ENCODE assay signal across 25 mouse cellular contexts in genomic region chr12:26543463-26543862, GRCm38 (mm10).
"Had no signal": no experiment of that assay in that cellular context is flagged by ENCODE, and none has a peak within 500 bp of the region (broad histone marks: within the 10 kb centered on the region; RNA-seq: fewer than 3 reads in every experiment).

No protein-coding gene starts in this region.

- H3K27me3 ChIP-seq: hindbrain, embryonic 12.5 days; kidney, embryonic 15.5 days; limb, embryonic 13.5 days; limb, embryonic 15.5 days had no signal

- H3K9ac ChIP-seq: forebrain, postnatal 0 days; heart, embryonic 13.5 days; heart, embryonic 15.5 days; hindbrain, embryonic 12.5 days; hindbrain, embryonic 14.5 days; kidney, embryonic 15.5 days; limb, embryonic 13.5 days; limb, embryonic 15.5 days had no signal

- H3K4me3 ChIP-seq: heart, embryonic 10.5 days; heart, embryonic 13.5 days; heart, embryonic 15.5 days; hindbrain, embryonic 12.5 days; kidney, embryonic 15.5 days; limb, embryonic 13.5 days; limb, embryonic 15.5 days had no signal

- H3K9me3 ChIP-seq: heart, embryonic 15.5 days; hindbrain, embryonic 12.5 days; kidney, embryonic 15.5 days; limb, embryonic 15.5 days had no signal

- H3K36me3 ChIP-seq: heart, embryonic 10.5 days; heart, embryonic 13.5 days; heart, embryonic 15.5 days; hindbrain, embryonic 12.5 days; kidney, embryonic 15.5 days; limb, embryonic 13.5 days; limb, embryonic 15.5 days had no signal

- DNase-seq: forebrain, postnatal 0 days; gastrocnemius, postnatal 14 days; gastrocnemius, postnatal 36 days; heart, adult 18-20 months; heart, postnatal 14 days; heart, postnatal 36 days; kidney, adult 11 months; kidney, adult 2 months; kidney, adult 9 months; kidney, postnatal 14 days; kidney, postnatal 36 days; layer of hippocampus, adult 9-11 months; layer of hippocampus, postnatal 36 days; left cerebral cortex, postnatal 4 days had no signal

- ATAC-seq: forebrain, postnatal 0 days; hindbrain, postnatal 0 days; intestine, embryonic 16.5 days had no signal

- H3K4me1 ChIP-seq: kidney, embryonic 15.5 days; limb, embryonic 13.5 days; limb, embryonic 15.5 days had no signal

- H3K4me2 ChIP-seq: heart, embryonic 13.5 days; heart, embryonic 15.5 days; hindbrain, embryonic 12.5 days; hindbrain, embryonic 14.5 days; kidney, embryonic 15.5 days; limb, embryonic 13.5 days; limb, embryonic 15.5 days had no signal

- H3K27ac ChIP-seq: heart, embryonic 10.5 days; heart, embryonic 13.5 days; heart, embryonic 15.5 days; hindbrain, embryonic 12.5 days; hindbrain, embryonic 14.5 days; hindbrain, postnatal 0 days; kidney, embryonic 15.5 days; kidney, postnatal 0 days; limb, embryonic 13.5 days; limb, embryonic 15.5 days had no signal
